Mouse (Mus musculus) megakaryocyte, embryonic 14.5 days (primary cell): ENCODE results near the gene Alk. TPM values are rescaled to one million over a fixed set of nuclear protein-coding genes. Genes with fewer than 3 reads are reported as not detected.

Source experiments
- H3K27me3 ChIP-seq: replicated peaks from 2 replicates; pipeline ENCODE3; 2012; ENCODE audit warnings: inconsistent platforms
- H3K36me3 ChIP-seq: replicated peaks from 2 replicates; pipeline ENCODE3; 2012; ENCODE audit warnings: low read length, inconsistent platforms, mixed read lengths
- H3K4me1 ChIP-seq: 2 replicates; pipeline ENCODE4 v1.6.1; 2012; ENCODE audit warnings: inconsistent platforms
- H3K4me3 ChIP-seq: replicated peaks from 2 replicates; pipeline ENCODE3; 2012; ENCODE audit warnings: moderate library complexity, mild to moderate bottlenecking, inconsistent platforms
- H3K9me3 ChIP-seq: 2 replicates; pipeline ENCODE4 v1.6.1; 2012; ENCODE audit warnings: inconsistent platforms
- FLI1 ChIP-seq: IDR thresholded peaks from 2 replicates; pipeline ENCODE4 v1.6.1; 2012; ENCODE audit warnings: low read length, inconsistent platforms, mixed read lengths
- GATA1 ChIP-seq: IDR thresholded peaks from 3 replicates; pipeline ENCODE4 v1.6.1; 2012; ENCODE audit warnings: mixed read lengths, low read length, inconsistent platforms, borderline replicate concordance
- polyA plus RNA-seq: library from polyadenylated mRNA; stranded (reverse); fragments of >175 nt; gene quantifications from 2 replicates; pipeline ENCODE4 v1.2.3, GENCODE M21; 2012; ENCODE audit warnings: low replicate concordance; ENCODE audit not compliant: insufficient read depth

Alk gene
- polyA plus RNA-seq, 1 experiment: not detected

- Histone ChIP-seq H3K27me3 (no peaks in the 10 kb centered on the region), H3K36me3 (no peaks in the 10 kb centered on the region), H3K9me3 (peaks cover 17% of the 10 kb centered on the region), H3K4me1 (no peaks in the 10 kb centered on the region), H3K4me3 (no peak overlapping the region)
- TF ChIP-seq GATA1 (no peak), FLI1 (no peak)
Observed at GRCm38 (mm10) chr17:71914541-71914940, 689.9 kb downstream of the Alk start.

- H3K27me3 ChIP-seq: no peaks in the 10 kb centered on the region
- no peak for TF ChIP-seq GATA1
- TF ChIP-seq FLI1: no peak
- no peaks in the 10 kb centered on the region for H3K36me3 ChIP-seq
- H3K4me1 ChIP-seq: no peaks in the 10 kb centered on the region
- H3K9me3 ChIP-seq: peaks cover 17% of the 10 kb centered on the region
- no peak overlapping the region for H3K4me3 ChIP-seq
Observed at GRCm38 (mm10) chr17:71913188-71913587, 691.2 kb downstream of the Alk start.

GRCm38 (mm10) chr17:71909107-71909506 is 695.3 kb downstream of the Alk start:
- Histone ChIP-seq H3K4me1 (no peaks in the 10 kb centered on the region), H3K36me3 (no peaks in the 10 kb centered on the region), H3K4me3 (no peak overlapping the region), H3K9me3 (peaks cover 10% of the 10 kb centered on the region; the same call in 1 of the 2 replicates), H3K27me3 (no peaks in the 10 kb centered on the region)
- no peak for TF ChIP-seq FLI1
- no peak for TF ChIP-seq GATA1

GRCm38 (mm10) chr17:71881369-71881768 is 723.1 kb downstream of the Alk start:
- H3K27me3 ChIP-seq: no peaks in the 10 kb centered on the region
- no peaks in the 10 kb centered on the region for H3K4me1 ChIP-seq
- H3K9me3 ChIP-seq: peaks cover 19% of the 10 kb centered on the region
- TF ChIP-seq GATA1 (no peak), FLI1 (no peak)
- H3K36me3 ChIP-seq: no peaks in the 10 kb centered on the region
- no peak overlapping the region for H3K4me3 ChIP-seq

- Histone ChIP-seq H3K36me3 (no peaks in the 10 kb centered on the region), H3K4me1 (no peaks in the 10 kb centered on the region), H3K4me3 (no peak overlapping the region), H3K9me3 (peaks cover 8% of the 10 kb centered on the region), H3K27me3 (peaks cover 3% of the 10 kb centered on the region)
- TF ChIP-seq FLI1: no peak
- TF ChIP-seq GATA1: no peak
Observed at GRCm38 (mm10) chr17:71875492-71875891, 728.9 kb downstream of the Alk start.

GRCm38 (mm10) chr17:71874795-71875194 is 729.6 kb downstream of the Alk start:
- H3K9me3 ChIP-seq: peaks cover 8% of the 10 kb centered on the region

GRCm38 (mm10) chr17:71874077-71874476 is 730.4 kb downstream of the Alk start:
- no peak for TF ChIP-seq FLI1
- no peak for TF ChIP-seq GATA1
- no peak overlapping the region for H3K4me3 ChIP-seq
- H3K27me3 ChIP-seq: peaks cover 13% of the 10 kb centered on the region
- H3K4me1 ChIP-seq: no peaks in the 10 kb centered on the region
- peaks cover 8% of the 10 kb centered on the region for H3K9me3 ChIP-seq
- H3K36me3 ChIP-seq: no peaks in the 10 kb centered on the region

More at GRCm38 (mm10) chr17:71874795-71875194, 729.6 kb downstream of the Alk start:
- Histone ChIP-seq H3K27me3 (peaks cover 6% of the 10 kb centered on the region), H3K4me3 (no peak overlapping the region), H3K36me3 (no peaks in the 10 kb centered on the region), H3K4me1 (no peaks in the 10 kb centered on the region)
- TF ChIP-seq FLI1: no peak
- no peak for TF ChIP-seq GATA1

- no peak for TF ChIP-seq GATA1
- no peak for TF ChIP-seq FLI1
- Histone ChIP-seq H3K4me1 (no peaks in the 10 kb centered on the region), H3K36me3 (no peaks in the 10 kb centered on the region)
Observed at GRCm38 (mm10) chr17:71872976-71873375, 731.5 kb downstream of the Alk start.

GRCm38 (mm10) chr17:71871981-71872380 is 732.4 kb downstream of the Alk start:
- no peak for TF ChIP-seq FLI1
- TF ChIP-seq GATA1: no peak
- Histone ChIP-seq H3K4me1 (no peaks in the 10 kb centered on the region), H3K27me3 (peaks cover 19% of the 10 kb centered on the region), H3K4me3 (no peak overlapping the region), H3K36me3 (no peaks in the 10 kb centered on the region), H3K9me3 (peaks cover 8% of the 10 kb centered on the region)

More at GRCm38 (mm10) chr17:71872976-71873375, 731.5 kb downstream of the Alk start:
- Histone ChIP-seq H3K27me3 (peaks cover 19% of the 10 kb centered on the region), H3K9me3 (peaks cover 8% of the 10 kb centered on the region), H3K4me3 (no peak overlapping the region)

GRCm38 (mm10) chr17:71870641-71871040 is 733.8 kb downstream of the Alk start:
- peaks cover 19% of the 10 kb centered on the region for H3K27me3 ChIP-seq
- no peak overlapping the region for H3K4me3 ChIP-seq
- no peaks in the 10 kb centered on the region for H3K4me1 ChIP-seq
- peaks cover 8% of the 10 kb centered on the region for H3K9me3 ChIP-seq
- no peaks in the 10 kb centered on the region for H3K36me3 ChIP-seq
- no peak for TF ChIP-seq GATA1
- TF ChIP-seq FLI1: no peak

- TF ChIP-seq GATA1: no peak
- no peak for TF ChIP-seq FLI1
- H3K9me3 ChIP-seq: peaks cover 8% of the 10 kb centered on the region
- H3K27me3 ChIP-seq: peaks cover 19% of the 10 kb centered on the region
- no peaks in the 10 kb centered on the region for H3K4me1 ChIP-seq
- no peaks in the 10 kb centered on the region for H3K36me3 ChIP-seq
- no peak overlapping the region for H3K4me3 ChIP-seq
Observed at GRCm38 (mm10) chr17:71870232-71870621, 734.2 kb downstream of the Alk start.
